Mouse (Mus musculus): ENCODE measurements at regions not wholly inside any gene's neighbourhood (a gene's known extent, or its start where the extent isn't known, plus 50 kb on each side); places are given as distances from the start of the nearest gene placed in this dataset.
A peak's percentile ranks its signal among the peaks of the same experiment; 100 is the strongest.

- intact Hi-C loops (cut with DNase I): no loop called here
Observed at GRCm38 (mm10) chr1:187413881-187414280, 194.7 kb upstream of the Esrrg start.

GRCm38 (mm10) chr1:187418186-187419140, 190.1 kb upstream of the Esrrg start:
- peak; percentile 45 for DNase-seq

More at GRCm38 (mm10) chr1:187413881-187414280, 194.7 kb upstream of the Esrrg start:
- no peak for DNase-seq

GRCm38 (mm10) chr1:187428536-187429215, 179.9 kb upstream of the Esrrg start:
- DNase-seq: no peak
- intact Hi-C loops (cut with DNase I): no loop called here

More at GRCm38 (mm10) chr1:187418186-187419140, 190.1 kb upstream of the Esrrg start:
- intact Hi-C loops (cut with DNase I): no loop called here

GRCm38 (mm10) chr1:187433716-187434634, 174.6 kb upstream of the Esrrg start:
- intact Hi-C loops (cut with DNase I): no loop called here
- DNase-seq: no peak

- DNase-seq: peak; percentile 77
- intact Hi-C loops (cut with DNase I): no loop called here
Observed at GRCm38 (mm10) chr1:187439170-187439914, 169.2 kb upstream of the Esrrg start.

GRCm38 (mm10) chr1:187441668-187442193, 166.9 kb upstream of the Esrrg start:
- DNase-seq: no peak
- intact Hi-C loops (cut with DNase I): no loop called here

- no peak for DNase-seq
- intact Hi-C loops (cut with DNase I): no loop called here
Observed at GRCm38 (mm10) chr1:187446511-187446910, 162.1 kb upstream of the Esrrg start.

GRCm38 (mm10) chr1:187448173-187448572, 160.4 kb upstream of the Esrrg start:
- intact Hi-C loops (cut with DNase I): no loop called here
- peak; percentile 58 for DNase-seq

- no peak for DNase-seq
- intact Hi-C loops (cut with DNase I): no loop called here
Observed at GRCm38 (mm10) chr1:187450106-187450505, 158.5 kb upstream of the Esrrg start.

- intact Hi-C loops (cut with DNase I): no loop called here
- DNase-seq: peak; percentile 54
Observed at GRCm38 (mm10) chr1:187452189-187452588, 156.4 kb upstream of the Esrrg start.

- intact Hi-C loops (cut with DNase I): no loop called here
- DNase-seq: peak; percentile 38
Observed at GRCm38 (mm10) chr1:187454431-187454830, 154.2 kb upstream of the Esrrg start.

GRCm38 (mm10) chr1:187484821-187485220, 123.8 kb upstream of the Esrrg start:
- no peak for DNase-seq
- intact Hi-C loops (cut with DNase I): no loop called here

- intact Hi-C loops (cut with DNase I): no loop called here
- no peak for DNase-seq
Observed at GRCm38 (mm10) chr1:187487948-187488690, 120.5 kb upstream of the Esrrg start.

- intact Hi-C loops (cut with DNase I): no loop called here
- DNase-seq: no peak
Observed at GRCm38 (mm10) chr1:187489452-187489851, 119.1 kb upstream of the Esrrg start.

GRCm38 (mm10) chr1:187505368-187505767, 103.2 kb upstream of the Esrrg start:
- no peak for DNase-seq
- intact Hi-C loops (cut with DNase I): no loop called here

GRCm38 (mm10) chr1:187507217-187507616, 101.4 kb upstream of the Esrrg start:
- intact Hi-C loops (cut with DNase I): no loop called here
- no peak for DNase-seq

- DNase-seq: no peak
- intact Hi-C loops (cut with DNase I): no loop called here
Observed at GRCm38 (mm10) chr1:187531349-187531922, 77.2 kb upstream of the Esrrg start.

GRCm38 (mm10) chr1:187536263-187536662, 72.3 kb upstream of the Esrrg start:
- intact Hi-C loops (cut with DNase I): no loop called here
- DNase-seq: no peak

- DNase-seq: no peak
- intact Hi-C loops (cut with DNase I): no loop called here
Observed at GRCm38 (mm10) chr1:187556718-187557117, 51.9 kb upstream of the Esrrg start.

Data from left cerebral cortex, postnatal 4 days (tissue).